Mouse (Mus musculus) embryo, embryonic 9.5 days (tissue): ENCODE results near the gene Rgl1.

Source experiments
- DNase-seq: peaks from one replicate; pipeline ENCODE4 v3.0.0-alpha.2; 2017; ENCODE audit errors: extremely low spot score

Gene Rgl1

DNA sequence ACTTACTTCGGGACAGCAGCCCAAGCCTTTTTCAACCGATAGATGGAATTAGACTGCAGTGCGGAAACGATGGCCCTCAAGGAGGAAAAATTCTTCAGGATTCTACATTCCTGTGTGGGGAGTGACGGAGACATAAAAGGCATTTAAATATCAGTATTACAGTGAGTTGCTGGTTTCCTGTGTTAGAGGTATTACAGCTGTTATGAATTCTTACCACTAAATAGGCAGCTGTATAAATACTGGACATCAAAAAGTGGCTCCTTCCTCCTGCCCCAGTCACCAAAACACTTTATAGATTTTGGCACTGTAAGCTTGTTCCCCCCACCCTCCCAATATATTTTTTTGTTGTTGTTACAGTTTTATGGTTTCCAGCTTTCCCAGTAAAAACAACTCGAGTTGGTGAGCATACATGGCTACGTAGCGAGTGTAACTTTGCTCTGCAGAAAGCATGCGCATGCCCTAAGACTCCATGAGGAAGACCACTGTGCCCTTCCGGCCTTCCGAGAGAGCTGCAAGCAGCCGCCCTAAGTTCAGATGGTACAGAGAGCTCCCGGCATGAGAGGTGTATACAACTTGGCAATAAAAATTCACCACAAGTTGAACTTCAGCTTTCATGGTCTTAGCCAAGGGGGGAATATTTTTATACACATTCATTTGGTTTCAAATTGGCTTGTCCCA, 217.0 kb downstream of the Rgl1 start:
- DNase-seq: no peak

DNA sequence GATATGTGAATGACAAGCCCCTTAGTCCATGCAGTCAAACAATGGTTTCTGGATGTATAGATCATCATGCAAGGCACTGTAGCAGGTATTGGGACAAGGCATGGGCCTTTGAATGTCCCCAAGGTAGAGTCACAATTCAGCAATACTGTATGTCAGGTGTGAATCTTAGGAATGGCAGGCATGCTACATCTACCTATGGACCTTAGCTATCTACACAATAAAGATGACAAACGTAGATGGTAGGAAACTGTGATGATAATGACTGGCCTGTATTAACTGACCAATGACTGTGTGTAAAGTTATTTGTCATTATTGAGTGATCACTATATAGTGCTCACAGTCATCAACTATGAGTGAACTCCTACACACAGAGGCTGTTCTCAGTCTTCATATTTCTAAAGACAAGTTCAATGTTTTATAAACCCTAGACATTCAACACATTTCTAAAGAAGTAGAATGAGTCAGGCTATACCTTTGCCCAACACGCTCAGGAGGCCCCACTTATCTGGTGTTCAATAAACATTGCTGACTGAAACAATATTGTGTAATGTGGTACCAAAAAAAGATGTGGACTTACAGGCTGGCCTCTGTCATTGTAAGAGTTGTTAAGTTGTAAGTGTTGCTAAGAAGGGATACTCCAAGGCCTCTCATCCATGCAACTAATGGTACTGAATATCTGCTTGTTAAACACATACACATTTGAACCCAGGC, 222.5 kb downstream of the Rgl1 start:
- DNase-seq: no peak

DNA sequence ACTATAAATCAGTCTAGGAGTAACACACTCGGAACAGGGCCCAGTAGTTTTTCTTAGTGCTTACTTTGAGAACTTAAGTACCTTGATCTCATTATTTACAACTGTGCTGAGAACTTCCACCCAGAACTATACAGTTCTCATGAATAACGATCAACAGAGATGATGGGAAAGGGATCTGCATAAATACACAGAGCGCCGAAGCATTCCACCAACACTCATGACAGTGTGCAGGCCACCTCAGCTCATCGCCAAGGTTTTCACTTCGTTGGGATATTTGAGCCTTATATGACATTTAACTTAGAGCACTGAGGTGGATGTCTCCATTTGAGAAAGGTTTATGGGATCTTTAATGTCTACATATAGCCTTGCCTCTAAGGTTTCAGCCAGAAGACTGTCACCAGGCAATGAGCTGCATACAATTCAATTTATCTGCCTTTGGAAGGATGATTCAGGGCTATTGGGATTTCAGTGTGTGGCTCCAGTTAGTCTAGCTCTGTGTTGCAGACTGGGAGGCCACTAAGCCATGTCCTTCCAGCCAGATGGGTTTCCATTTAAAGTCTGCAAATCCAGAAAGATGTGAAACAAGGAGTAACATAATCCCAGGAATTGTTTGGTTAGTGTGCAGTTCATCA, 223.3 kb downstream of the Rgl1 start:
- DNase-seq: no peak

DNA sequence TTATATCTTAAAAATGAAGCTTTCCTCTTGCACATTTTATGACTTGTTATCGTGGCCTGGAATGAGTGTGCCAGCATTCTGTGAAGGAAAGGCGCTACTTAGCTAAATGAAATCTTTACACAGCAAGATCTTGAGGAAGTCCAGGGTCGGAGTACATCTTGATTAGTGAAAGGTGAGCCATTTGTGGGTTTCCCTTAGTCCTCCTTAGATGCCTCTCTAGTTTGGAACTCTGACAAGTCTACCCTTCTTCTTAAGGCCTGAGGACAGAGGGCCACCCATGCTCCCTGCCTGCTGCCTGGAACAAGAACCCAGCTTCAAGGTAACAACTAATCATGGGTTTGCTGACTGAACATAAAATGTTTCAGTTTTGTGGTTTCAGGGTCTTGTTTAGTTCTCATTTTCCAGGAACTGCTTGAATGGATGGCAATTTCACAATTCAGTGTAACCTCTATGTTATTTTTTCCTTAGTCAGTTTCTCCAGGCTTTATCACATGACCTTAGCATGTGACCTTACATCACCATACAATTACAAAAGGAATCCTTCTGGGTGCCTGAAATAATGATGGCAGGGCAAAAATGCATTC, 225.8 kb downstream of the Rgl1 start:
- DNase-seq: no peak

DNA sequence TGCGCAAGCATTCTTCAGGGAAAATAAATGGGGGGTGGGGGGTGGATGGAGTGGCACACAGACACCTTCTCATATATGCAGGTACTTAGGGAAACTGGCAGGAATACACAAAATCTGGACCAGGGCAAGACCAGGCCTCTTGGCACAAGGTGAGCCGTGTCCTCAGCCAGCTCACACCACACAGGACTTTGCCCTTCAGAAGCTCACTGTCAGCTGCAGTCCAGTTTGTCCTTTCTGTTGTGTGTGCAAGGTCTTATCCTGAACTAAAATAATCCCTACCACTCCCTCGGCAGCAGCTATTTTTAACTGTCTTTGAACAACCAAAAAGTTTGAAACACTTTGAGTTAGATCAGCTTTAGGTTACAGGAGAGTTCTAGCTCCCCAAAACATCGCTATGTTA, 227.3 kb downstream of the Rgl1 start:
- no peak for DNase-seq

DNA sequence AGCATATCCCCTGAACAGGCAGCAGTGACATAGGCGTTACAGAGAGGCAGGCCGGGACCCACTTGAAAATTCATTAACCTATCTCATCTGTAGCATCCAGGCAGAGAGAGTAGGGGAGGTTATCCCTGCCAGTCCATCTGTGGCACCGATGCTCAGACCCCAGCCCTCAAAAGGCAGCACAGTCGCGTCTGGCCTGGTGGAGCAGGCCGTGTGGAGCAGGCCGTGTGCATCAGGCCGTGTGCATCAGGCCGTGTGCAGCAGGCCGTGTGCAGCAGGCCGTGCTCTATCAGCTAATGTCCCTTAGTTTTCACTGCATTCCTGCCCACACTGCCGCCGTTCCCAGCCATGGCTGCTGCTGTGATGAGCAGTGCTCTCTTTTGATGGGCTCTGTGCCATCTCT, 229.0 kb downstream of the Rgl1 start:
- no peak for DNase-seq

DNA sequence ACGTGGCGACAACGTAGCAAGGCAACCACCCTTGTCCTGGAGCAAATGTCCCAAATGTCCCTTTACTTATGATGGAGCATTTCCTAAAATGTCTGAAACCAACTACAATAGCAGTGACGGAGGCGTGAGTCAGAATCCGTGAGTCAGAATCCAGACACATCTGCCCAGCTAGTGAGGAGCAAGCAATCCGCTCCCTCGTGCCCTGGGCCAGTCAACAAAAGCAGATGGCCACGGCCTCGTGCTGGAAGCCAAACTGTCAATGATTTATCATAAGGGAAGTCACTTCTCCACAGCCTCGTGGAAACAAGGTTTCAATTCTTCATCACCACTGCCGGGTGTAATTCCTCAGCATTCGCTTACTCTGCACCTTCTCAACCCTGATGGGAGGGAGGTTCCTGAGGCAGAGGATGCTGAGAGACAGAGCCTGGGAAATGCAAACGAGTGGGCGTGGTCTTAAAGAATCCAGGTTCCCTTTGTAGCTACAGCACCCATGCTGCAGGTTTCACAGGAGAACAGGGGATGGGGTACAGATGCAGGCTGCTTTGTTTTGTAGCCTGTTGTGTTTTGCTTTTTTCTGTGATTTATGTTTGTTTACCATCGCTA, 229.6 kb downstream of the Rgl1 start:
- no peak for DNase-seq

DNA sequence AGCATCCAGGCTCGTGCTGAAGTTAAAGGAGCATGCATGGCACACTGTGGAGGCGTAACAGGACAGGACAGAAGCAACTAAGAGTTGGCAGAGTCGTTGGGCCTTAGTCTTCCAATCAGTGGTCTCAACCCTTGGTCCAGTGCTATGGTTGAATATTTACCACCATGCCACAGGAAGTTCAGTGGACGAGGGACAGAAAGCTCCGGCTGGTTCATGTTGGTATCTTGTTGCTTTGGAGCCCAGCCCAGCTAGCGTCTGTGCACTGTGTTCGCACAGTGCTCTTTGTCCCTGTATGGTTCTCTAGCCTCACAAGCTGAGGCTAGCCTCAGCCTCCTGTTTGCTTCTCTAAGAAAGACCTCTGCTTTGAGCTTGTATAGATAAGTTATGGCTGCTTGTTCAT, 231.6 kb downstream of the Rgl1 start:
- DNase-seq: no peak

DNA sequence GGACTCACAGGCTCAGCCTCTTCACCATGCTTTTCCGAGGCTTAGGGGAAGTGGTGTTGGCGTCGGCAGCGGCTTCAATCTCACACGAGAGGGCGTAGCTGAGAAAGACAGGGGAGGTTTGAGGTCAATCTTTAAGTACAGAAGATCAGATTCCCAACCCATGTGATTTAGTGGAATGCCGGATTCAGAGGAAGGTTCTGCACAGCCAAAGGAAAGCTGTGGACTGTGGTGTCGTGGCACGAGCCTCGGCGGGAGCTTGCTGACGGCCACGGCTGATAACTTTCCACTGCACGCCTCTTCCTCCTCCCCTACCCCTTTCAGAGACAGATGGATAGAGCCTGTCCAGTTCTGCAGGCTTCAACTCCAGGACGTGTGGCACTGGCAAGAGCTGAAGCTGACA, 234.7 kb downstream of the Rgl1 start:
- peak; percentile 17 for DNase-seq

DNA sequence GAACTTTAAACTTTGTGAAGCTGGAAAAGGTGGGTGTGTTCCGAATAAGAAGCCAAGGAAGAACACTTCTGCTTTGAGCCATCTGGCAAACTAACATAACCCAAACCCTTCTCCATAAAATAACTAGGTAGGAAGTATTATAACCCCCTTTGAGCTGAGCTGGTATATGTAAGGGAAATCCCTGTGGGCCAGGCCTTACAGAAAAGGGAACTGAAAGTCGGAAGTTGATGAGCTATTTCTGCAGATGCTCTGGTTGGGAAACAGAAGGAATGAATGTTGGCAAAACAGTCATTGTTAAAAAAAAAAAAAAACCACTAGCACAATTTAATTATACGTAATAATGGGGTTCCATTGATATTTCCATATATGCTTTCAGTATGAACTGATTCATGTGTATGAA, 237.4 kb downstream of the Rgl1 start:
- no peak for DNase-seq

DNA sequence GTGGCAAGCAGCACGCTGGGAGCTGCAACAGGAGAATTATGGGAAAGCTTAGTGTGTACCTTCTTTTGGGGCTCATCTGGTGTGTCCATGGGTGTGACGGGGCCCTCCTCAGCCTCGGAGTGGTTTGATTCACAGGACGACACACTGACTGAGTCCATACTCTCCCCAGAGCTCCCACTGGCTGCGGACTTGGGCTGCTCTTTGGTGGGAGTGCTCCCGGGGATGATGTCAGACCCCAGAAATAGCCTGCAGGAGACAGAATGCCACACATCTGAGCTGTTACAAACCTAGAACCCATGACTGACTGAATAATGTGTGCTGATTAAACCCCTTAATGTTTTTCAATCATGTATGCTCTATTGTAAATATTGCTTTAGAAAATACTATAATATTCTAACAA, 237.9 kb downstream of the Rgl1 start:
- DNase-seq: no peak

DNA sequence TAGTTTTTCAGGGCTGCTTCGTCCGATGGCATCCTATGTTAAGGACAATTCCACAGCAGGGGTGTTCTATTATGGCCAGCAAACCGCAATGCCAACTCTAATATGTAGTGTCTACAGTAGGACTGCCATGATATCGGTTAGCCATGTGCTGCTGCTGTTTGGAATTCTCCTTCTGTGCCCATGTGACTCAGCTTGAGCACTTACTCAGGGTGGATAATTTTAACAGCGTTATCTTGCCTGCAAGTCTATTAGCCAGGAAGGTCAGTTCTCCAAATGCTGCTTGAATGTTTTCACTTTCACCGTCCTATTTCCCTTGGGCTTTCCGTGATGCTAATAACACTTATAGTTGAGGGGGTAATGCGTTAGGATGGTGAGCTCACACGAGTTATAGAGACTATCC, 240.0 kb downstream of the Rgl1 start:
- no peak for DNase-seq

DNA sequence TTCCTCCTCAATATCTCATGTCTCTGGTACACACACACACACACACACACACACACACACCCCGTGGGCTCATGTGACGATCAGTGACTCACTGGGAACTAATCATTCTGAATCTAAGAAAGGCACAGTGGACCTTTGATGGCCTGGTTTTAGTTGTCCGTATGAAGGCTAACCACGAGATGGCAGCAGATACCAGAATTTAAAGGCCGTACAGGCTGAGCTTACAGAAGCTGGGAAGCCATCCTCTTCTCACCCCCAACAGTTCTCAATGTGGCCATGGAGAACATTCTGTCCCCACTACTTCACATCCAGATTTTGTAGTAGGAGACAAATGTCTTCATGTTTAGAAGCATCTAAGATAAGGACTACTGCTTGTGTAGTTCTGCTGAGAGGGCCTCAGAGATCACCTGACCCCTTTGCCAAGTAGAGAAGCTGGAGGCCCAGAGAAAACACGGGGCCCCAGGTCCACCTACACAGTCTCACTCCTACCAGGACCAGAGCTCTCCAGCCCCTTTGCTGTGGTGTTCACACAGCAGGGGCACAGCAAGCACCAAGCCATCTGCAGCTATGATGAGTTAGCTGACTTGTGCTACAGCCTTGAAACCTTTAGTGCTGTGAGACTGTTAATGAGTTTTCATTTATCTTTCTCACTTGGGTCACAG, 241.0 kb downstream of the Rgl1 start:
- peak; percentile 71 for DNase-seq

DNA sequence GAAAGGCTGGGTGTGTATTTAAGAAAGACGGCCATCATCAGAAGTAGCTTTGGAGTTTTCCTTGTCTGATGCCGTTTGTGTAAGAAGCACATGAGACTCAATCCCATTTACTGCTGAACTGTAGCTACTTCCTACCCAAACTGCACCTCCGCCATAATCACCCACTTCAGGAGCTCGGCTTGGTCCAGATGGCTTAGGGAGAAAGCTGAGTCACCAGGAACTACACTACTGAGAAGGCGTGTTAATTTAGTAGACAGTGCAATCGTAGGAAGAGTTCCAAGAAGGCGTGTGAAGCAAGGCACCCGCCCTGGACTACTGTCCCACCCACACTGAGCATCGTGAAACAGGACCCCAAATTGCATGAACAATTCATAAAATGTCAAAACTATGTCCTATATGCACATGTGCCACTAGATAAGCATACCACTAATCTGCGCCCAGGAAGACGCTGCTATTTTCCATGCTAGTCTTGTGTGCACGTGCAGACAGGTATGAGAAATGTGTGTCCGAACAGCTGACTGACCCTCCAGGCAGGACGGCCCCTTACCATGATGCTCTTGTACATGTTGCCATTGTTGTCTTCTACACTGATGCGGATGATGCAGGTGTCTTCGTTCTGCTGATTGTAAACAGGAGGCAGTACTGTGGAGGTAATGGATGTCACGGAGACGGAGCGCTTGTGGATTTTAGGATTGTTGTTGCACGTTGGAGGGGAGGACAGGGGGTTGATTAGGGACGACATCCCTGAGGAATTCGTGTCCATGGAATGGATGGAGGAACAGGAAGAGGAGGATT, 241.9 kb downstream of the Rgl1 start:
- no peak for DNase-seq

DNA sequence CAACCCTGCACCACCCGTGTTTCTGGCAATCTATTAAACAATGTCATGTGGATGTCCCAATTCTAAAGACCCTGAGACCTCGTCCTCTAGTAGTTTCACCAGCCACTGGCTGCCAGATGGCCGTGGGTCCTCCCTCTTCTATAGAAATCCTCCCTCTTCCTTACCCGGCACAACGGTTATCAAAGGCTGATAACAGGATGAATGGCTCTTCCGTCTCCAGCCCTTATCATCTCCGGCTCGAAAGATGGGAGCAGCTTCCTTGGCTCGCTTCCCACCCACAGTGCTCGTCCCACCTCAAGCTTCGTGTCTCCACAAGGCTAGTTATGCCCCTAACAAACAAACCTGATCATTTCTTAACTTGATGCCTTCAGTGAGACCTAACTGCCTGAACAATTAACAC, 242.9 kb downstream of the Rgl1 start:
- no peak for DNase-seq

DNA sequence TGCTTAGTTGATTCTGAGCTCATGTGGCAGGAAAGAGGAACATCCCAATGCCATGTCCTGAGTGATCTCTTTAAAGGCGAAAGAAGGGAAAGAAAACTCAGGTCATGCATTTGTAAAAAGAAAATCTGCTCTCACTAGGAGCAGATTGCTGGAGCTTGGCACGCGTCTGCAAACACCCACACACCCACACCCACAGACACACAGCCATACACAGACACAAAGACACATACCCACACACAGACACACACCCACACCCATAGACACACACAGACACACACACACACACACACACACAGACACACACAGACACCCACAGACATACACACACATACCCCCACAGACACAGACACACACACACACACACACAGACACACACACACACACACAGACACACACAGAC, 243.9 kb downstream of the Rgl1 start:
- no peak for DNase-seq

DNA sequence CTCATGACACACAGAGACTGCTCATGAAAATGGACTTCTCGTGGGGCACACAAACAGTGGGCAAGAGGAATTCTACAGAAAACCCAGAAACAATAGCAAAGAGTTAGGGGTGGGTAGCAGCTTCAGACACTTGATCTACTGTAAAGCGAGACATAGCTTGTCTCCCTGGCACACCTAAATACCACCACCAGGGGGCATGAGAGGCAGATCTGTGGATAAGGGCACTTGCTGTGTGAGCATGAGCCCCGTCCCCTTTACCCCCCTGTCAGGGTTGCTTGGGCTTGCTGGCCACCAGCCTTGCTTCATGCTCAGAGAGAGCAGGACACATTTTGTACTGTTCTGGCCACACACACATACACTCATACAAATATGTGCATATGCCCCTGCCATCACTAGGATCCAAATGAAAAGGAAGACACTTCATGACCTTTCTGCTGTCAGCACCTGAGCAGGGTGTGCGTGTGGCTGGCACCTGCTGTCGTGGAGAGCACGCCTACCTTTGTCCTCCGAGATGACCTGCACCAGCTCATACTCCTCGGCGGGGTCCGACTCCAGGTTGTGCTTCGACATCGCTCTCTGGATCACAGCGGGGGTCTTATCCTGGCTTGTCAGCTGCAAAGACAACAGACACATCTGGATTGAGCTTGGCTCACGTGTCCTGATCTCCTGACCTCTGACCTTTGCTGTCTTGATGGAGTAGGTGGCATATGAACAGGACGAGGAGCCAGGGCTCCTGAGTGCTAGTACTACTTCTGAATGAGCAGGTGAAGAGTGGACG, 245.2 kb downstream of the Rgl1 start:
- peak; percentile 64 for DNase-seq

DNA sequence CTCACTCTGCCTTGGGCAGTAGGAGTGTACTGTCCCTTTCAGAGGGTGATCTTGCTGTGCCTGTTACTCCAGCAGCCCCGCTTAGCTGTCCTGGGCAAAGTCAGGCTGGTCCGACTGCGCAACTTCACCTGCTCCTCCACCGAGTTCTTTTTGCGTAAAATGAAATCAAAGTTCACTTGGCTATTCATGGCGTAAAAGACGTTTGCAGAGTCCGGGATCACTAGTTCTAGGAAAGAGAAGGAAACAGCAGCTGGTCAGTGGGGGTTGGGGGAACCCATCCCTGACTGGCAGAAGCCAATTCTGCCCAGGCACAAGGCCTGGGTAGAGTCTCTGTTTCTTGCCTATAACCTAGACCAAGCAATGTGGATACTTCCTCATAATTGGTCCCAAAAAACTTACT, 247.2 kb downstream of the Rgl1 start:
- DNase-seq: no peak

DNA sequence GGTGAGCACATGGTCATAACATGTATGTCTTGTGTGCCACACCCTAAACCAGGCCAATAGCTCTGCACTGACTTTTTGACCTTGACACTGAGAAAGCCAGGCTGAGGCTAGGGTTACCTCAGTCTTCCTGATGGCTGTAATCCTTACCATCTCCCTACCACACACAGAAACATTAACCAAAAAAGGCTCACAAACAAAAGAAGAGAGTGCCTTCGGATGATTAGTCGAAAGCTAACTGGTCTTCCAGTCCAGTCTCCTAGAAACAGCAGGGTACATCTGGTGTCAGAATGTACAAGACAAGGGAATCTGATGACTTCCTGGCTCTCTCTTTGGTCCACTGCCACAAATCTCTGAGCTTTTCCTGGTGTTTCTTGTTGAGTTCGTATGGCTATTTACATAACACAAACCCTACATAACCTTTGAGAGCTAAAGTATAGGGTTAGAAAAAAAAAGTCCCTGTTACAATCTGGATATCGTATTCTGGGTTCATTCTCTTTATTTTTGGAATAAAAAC, 249.0 kb downstream of the Rgl1 start:
- DNase-seq: no peak

DNA sequence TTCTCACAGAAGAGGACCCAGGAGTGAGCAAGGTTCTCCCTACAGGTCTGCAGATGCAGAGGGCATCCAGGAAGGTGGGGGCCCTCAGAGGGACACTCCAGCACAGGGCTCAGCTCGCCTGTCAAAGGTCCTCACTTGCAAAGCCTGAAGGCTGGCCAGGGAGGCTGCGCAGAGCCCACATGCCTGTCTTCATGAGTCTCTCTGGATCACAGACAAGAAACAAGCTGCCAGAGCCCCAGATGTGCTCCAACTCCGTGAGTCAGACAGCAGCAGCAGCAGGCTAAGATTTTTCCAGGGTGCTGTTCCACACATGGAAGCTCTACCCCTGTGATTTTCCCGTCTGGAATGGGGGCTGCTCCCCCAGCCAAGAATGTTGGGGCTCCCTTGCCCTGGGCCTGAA, 251.9 kb downstream of the Rgl1 start:
- no peak for DNase-seq
